Mouse (Mus musculus): ENCODE data around the gene Tac4.

The Tac4 gene

DNA sequence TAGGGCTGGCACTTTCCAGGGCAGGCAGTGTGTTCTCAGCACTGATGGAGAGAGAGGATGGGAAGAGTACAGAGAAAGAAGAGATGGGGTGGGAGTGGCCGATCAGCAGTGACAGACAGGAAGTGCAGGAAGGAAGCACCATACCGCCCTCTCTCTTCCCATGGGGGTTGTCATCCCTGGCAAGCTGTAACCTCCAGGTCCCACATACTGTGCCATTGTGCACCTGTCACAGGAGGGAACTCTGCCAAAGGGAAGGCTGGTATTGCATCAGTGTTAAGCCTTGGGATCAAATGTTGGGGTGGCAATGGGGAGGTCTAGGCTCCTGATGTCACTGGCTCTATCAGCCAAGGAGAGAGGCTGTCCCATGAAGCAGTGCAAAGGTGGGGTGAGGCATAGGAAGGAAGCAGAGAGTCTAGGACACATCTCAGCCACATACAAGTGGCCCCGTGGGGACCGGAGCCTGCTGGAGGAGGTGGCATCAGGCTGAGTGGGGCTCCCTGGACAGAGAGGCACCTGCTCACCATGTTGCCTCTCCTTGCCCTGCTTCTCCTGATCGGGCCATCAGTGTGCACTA is at the start of gene Tac4:
TSS of gene Tac4 (plus strand) at position 352 of the 574 bp plus-strand sequence.
- DNase-seq (ENCODE audit: low spot score in 2 of 2): no peak

DNA sequence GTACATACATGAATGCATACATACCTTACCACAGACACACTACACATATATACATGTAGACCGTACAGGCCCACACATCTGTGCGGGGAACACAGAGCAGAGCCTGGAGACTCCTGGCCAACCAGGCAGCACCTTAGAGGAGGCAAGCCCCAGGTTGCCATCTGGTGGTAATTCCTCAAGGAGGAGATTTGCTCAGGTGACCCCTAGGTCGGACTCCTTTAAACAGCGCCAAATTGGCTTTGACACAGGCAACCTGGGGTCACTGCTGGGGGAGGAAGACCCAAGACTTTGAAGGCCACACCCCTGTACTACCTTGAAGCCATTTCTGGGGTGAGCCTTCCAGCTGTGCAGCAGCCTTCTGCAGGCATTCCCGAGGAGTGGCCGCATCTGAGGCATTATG is 47.7 kb upstream of the Tac4 start:
- no peak for DNase-seq (ENCODE audit: low spot score in 2 of 2)

DNA sequence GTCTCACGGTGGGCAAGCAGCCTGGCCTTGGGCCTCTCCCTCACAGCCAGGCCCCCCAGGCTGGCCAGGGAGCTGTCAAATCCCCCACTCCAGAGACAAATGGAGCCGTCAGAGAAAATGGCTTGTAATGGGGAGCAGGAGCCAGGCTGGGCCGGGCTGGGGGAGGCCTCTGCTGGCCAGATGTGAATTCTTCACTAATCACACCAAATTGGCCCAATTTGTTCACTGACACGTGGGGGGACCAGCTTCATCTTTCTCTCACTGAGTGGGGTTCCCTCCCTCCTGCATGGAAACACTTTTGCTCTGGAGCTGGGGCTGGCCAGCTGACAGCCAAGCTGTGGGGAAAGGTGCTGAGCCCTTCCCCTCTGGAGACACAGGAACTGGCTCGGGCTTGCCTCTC is 47.0 kb upstream of the Tac4 start:
- DNase-seq (ENCODE audit: low spot score in 2 of 2): no peak

DNA sequence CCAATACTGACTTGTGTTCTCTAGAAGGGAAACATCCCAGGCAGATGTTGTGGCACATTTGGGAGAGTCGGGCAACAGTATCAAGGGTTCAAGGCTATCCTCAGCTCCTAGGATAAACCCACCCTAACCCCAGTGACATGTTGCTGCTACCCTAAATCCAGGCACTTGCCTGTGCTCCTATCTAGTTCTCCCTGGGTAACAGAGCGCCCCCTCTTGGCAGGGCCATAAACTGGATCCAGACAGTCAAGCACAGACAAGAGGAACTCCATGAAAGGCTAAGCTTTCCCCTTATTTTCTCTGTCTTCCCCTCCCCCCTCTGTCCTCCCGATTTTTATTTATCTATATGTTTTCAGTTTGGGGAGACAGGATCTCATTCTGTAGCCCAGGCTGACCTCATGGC is 45.1 kb upstream of the Tac4 start:
- no peak for DNase-seq (ENCODE audit: low spot score in 2 of 2)

DNA sequence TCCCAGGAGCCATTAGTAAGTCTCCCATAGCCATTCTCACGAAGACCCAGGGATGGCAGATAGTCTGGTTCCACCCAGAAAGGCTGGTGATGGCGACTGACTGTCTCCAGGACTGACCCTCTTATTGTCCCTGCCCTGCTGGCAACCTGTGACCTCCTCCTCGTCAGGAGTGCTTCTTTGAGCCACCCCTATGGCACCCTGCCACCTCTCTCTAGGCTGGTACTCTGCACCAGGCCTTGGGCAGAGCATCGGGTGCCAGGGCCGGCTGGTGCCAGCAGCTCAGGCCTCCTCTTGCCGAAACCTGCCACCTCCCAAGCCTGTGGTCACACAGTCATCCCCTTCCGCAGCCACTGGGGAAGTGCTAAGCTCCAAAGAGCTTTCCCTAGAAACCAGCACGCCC is 42.2 kb upstream of the Tac4 start:
- no peak for DNase-seq (ENCODE audit: low spot score in 2 of 2)

DNA sequence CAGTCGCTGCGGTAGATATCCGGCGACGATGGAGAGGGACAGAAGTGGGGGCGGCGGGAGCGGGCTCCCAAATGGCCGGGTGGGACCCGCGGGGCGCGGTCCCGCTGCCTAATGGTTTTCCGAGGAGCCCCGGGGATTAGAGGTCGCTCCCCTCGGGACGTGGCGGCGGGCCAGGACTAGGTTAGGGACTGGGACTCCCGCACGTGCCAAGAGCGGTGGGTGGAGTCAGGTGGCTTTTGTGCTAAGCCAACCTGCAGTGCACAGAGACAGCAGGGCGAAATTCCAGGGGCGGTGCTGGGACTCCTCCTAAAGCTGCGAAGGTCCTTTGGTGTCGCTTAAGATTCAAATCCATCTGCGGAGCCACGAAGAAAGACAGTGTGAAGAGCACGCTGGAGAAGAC is 37.9 kb upstream of the Tac4 start:
- peak; percentile 5 to 8 for DNase-seq (ENCODE audit: low spot score in 2 of 2)

DNA sequence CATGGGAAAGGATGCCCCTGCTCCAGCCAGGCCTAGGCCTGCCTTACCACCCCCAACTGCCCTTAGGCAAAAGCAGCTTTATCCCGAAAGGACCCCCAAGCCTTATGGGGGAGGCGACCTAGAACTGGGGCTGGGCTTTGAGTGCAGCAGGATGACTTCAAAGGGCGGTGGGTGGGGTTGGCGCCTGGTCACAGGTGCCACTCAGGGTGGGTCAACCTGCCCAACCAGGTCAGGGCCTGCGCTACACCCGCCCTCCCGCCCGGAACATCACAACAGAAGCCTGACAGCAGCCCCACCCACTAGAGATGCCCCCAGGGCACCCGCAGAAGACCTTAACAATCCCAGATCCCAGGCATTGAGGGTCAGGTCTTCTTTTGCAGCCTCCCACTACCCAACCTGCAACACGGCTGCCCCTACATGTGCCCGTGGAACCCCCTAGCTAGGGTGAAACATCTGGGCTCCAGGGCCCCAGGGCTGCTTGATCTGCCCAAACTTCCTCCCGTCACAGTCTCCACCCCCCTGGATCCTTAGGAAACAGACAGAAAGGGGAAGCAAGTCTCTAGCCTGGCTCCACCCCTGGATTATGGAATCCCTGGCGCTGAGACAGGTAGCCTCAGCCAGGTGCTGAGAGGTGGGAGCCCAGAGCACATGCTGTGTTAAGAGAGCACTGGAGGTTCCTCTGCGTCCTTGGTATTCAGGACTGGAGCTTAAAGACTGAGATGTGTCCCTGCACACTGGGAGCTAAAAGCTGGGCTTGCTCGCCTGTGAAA is 37.0 kb upstream of the Tac4 start:
- no peak for DNase-seq (ENCODE audit: low spot score in 2 of 2)

DNA sequence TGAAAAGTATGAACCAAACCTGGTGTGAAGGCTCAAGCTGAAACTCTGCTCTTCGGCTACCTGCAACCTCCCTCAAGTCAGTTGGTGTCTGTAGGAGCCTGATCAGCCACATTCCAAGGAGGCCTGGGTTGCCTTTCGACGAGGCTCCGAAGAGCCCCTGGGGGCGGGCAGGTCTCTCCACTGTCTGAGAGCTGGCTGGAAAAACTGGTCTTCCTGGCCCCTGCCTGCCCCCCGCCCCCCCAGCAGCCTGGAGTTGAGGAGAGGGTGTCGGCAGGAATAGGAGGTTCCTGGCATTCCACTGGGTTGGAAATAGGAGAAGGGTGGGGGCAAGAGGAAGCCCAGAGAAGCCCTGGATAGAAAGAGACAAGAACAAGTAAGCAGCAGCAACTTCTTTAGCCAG is 35.9 kb upstream of the Tac4 start:
- DNase-seq (ENCODE audit: low spot score in 2 of 2): no peak

DNA sequence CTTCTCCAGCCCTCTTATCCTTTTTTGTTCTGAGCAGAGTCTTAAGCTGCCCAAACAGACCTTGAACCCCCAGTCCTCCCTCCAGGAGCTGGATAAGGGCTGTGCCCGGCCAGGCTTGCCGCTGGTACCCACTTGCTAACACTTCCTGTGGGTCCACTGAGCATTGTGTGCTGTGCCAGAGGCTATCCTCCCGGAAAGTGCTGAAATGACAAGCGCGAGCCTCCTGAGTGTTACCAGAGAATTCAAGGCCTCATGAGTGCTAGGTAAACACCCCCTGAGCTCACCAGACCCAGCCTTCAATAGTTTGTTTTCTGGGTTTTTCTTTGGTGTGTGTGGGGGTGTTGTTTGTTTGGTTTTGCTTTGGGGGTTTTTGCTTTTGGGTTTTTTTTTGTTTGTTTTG is 33.9 kb upstream of the Tac4 start:
- no peak for DNase-seq (ENCODE audit: low spot score in 2 of 2)

DNA sequence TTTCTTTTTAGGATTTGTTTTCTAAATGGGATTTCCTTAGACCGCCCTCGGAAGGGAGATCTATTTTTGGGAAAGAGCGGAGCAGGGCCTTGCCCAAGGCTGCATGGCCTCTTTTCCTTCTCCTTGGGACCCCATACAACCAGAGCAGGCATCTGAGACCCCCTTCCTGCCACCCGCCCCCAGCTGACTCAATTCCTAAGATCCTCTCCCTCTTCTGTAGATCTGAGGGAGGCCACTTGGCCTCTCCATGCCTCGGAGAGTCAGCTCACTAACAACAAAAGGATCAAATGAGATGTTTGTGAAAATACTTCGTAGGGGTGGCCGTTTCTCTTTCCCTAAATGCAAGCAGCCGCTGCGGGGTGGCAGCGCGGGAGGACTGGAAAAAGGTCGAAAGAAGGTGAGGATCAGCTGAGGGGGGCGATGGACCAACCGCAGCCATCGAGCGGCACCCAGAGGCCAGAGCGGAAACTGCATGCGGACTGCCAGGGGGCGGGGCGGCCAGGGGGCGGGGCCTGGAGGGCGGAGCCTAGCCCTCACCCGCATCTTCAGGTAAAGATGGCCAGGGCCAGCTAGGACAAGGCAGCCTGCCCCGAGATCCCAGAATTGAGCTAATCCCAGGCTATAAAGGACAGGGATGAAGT is 29.5 kb upstream of the Tac4 start:
- peak; percentile 72 to 76 for DNase-seq (ENCODE audit: low spot score in 2 of 2)

DNA sequence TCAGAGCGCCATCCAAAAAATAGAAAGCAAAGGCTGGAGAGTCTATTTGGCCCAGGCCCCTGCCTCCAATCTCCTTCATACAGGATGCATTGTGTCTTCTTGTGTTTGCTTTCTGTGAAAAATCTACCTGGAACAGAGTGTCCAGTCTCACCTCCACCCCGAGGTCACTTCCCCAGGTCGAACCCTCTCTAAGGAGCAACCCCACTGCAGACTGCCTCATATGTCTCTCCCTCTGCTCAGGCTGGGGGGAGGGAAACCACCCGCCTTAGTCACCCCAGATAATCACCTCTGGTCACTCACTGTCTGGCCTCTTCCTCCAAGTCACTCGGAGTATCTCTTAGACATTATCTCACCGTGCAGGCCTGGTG is 29.0 kb upstream of the Tac4 start:
- DNase-seq (ENCODE audit: low spot score in 2 of 2): no peak

DNA sequence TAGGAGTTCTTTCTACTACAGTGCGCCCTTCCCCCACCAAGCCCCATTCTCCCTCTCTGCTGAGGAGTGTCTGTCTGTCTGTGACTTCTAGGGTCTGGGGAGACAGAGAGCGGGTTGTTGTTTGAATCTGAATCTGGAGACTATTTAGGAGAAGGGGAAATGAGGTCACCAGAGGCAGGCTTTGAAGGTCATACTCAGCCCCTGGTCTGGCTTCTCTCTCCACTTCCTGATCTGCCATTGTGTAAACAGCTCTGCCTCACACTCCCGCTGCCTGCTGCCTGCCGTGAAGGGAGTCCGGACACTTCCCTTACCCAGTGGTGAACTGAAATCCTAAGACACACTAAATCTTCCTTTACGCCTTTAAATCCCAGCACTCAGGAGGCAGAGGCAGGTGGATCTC is 22.9 kb upstream of the Tac4 start:
- DNase-seq (ENCODE audit: low spot score in 2 of 2): no peak

DNA sequence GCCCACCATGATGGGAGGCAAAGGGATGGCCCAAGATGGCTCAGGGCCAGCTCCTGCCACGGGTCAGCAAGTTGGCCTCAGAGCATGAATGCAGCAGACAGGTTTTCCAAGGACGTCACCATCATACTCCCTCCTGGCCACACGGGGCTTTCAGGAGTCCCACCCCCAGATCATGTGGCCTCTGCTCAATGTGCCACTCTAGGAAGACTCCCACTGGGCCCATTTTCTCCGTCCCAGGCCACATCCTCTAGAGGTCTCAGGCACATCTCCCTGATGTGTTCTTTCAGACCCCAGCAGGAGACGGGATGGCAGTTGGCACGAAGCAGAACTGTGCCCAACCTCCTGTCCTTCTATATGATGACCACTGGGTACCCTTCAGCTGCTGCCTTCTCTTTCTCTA is 18.7 kb upstream of the Tac4 start:
- DNase-seq (ENCODE audit: low spot score in 2 of 2): no peak

DNA sequence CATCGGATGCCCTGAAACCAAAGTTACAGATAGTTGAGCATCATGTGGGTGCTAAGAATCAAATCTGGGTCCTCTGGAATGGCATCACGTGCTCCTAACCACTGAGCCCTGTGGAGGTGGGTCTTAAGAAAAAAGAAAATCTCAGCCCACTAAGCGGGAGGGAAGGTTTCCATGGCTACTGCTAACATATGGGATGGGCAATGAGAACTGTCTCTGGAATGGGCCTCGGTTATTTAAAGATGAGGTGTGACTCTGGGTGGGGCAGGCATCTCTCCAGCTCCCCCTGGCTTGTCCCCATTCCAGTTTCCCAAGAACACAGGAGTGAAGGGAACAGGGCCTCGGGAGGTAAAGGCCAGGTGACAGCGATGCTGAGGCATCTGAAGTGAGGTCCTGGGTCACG is 15.9 kb upstream of the Tac4 start:
- no peak for DNase-seq (ENCODE audit: low spot score in 2 of 2)

DNA sequence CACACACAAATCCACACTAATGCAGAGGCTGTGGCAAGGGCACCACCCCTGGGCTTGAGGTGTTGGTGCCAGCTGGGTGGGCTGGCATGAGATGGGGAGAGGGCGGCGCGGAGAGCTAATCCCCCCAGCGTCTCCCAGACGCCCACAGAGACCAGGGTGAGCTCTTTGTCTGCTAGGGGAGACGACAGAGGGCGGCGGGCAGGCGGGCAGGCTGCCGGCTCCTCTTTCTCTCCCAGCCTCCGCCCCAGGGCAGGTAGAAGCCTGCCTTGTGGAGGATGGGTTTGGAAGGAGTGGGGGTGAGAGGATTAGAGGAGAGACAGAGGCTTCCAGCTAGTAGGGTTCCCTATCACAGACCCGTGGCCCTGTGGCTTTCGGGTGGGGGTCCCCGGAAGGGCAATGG is 14.3 kb upstream of the Tac4 start:
- DNase-seq (ENCODE audit: low spot score in 2 of 2): no peak

DNA sequence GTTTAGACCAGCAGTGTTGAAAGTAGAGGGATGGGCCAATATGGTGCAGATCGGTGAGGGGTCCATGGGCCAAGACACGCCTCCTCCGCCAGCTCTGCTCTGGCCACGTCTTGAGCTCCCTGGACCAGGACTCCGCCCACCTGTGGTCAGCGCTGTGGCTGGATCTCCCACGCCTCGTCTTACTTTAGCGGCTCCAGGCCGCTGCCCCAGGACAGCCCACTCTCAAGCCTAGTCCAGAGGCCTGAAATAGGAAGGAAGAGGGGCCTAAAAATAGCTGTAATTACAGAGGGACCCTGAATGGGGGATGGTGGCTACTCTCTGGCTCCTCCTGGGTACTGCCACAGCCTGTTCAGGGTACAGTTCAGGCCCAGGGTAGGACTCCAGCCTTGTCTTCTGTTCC is 11.2 kb upstream of the Tac4 start:
- no peak for DNase-seq (ENCODE audit: low spot score in 2 of 2)

DNA sequence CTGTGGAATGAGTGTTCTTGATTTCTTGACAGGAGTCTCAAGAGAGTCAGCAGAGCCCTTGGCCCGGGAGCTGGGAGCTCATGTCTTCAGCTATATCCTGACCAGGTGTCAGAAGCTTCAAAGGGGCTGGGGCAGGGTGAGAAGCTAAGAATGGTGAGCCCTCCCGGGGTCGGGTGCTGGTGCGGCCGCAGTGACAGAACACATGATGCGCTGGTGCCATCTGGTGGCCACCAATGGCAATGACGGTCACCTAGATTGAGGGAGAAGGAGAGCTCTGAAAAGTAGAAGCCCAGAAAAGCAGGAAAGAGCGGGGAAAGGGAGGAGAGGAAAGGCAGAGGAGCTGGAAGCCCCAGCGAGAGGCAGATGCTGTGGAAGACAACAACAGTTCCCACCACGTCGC is 10.0 kb upstream of the Tac4 start:
- DNase-seq (ENCODE audit: low spot score in 2 of 2): peak; percentile 81 to 83

DNA sequence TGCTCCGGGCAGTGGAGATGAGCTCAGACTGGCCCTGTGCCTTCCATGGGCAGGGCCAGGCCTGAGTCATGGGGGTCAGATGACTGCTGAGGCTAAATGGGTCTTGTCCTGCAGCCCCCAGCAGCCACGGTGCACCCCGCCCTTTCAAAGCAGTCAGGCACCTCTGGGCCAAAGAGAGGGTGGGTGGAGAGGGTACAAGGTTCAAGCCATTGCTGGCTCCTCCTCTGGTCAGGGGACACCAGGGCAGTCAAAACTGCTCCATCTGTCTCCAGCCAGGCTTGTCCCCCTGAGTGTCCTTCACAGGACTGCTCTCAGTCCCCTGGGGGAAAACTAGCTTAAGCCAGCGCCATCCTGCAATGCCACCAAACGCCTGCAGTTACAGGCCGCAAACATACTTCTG is 9.2 kb upstream of the Tac4 start:
- no peak for DNase-seq (ENCODE audit: low spot score in 2 of 2)

DNA sequence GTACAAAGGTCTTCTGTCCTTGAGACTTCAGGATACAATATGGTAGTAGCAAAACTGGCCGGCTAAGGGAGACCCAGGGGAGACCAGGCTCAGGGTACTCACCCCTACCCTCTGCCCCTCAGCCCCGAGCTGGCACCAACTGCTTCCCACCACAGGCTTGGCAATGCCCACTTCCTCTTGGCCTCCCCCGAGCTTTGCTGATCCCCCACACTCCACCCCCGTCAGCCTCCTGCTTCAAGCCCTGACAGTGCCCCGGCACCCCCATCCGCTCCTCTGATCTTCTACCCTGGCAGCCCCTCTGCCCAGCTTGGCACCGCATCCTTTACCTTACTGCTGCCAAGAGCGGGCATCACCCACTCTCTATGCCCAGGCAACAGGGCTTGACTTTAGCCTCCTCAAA is 7.2 kb upstream of the Tac4 start:
- no peak for DNase-seq (ENCODE audit: low spot score in 2 of 2)

DNA sequence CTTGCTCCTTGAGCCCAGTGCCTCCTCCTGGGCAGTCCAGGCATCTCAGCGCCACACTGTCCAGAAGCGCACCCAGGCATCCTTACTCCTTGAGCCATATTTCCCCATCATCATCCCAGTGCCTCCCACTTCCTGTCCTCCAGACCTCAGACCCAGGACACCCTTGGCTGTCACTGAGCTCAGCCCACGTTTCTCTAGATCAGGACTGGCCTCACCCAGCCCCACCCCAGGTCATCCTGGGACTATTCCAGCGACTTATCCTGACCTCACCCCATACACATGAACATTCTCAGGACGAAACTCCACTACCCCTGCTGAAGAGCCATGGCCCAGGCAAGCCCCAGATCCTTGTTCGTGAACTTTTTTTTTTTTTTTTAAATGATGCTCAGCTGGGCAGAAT is 5.6 kb upstream of the Tac4 start:
- no peak for DNase-seq (ENCODE audit: low spot score in 2 of 2)

DNA sequence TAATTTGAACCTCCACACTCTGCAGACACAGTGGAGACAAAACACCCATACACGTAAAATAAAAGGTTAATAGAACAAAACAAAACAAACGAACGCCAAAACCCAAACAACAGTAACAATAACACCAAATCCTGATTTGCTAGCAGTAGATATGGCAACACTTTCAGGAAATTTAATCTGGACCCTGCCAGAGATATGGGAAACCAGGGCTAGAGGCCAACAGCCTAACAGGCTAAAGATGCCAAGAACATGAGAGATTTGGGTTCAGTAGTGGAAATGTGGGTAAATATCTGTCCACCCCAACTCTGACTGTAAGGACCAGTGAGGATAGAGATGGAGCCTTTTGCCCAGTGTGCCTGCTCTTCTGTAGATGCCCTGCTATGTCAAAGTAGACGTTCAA is 3.4 kb upstream of the Tac4 start:
- DNase-seq (ENCODE audit: low spot score in 2 of 2): no peak

DNA sequence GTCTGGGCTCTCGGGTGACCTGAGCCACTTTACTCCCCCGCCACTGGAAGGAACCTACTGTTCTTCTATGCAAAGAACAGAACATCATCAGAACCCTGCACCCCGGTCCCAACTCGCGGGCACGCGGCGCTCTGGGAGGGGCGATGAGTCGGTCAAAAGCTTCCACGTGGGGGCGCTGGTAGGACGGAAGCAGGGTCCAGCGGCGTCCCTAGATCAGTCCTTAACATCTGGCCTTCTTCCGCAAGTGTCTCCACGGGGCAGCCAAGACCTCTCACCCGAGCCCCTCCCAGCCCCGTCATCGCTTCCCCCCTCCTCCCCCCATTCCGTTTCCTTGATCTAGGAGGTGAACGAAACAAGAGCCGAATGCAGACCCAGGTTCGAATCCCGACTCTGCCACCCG is 2.8 kb upstream of the Tac4 start:
- DNase-seq (ENCODE audit: low spot score in 2 of 2): peak; percentile 49 to 68

DNA sequence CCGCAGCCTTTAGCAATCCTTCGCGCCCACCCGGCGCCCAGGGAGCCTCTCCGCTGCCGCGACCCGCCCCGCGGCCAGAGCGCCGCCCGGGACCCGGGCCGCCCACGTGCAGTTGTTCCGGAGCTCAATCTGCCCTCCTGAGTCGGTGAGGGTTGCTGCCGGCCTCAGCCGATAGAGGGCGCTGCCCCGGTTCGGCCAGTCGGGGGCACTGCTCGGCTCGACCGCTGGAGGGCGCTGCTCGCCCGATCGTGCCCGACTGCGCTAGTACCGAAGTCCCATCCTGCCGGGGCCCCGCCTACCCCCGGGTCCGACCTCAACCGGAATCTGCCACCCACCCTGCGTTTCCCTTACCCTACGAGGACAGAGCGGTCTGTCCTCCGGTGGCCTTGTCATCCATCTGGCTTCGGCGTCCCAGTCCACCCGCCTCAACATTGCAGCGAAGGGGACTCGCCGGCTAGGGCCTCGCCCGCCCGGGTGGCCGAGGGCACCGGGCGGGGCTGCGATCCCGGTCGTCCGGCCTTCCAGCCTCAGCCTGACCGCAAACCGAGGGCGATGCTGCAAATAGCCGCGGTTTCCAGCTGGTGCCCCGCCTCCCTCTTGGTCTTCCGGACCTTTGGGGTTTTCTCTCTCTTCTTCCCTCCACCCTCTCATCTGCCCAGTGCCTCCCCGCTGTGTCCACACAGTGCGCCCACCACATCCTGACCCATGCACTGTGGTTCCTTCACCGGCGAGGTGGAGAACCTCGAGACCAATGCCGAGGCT is 2.1 kb upstream of the Tac4 start:
- peak; percentile 86 for DNase-seq (ENCODE audit: low spot score in 2 of 2)

Measured in right cerebral cortex, adult 2 months (tissue).